In the genomic region with DNA sequence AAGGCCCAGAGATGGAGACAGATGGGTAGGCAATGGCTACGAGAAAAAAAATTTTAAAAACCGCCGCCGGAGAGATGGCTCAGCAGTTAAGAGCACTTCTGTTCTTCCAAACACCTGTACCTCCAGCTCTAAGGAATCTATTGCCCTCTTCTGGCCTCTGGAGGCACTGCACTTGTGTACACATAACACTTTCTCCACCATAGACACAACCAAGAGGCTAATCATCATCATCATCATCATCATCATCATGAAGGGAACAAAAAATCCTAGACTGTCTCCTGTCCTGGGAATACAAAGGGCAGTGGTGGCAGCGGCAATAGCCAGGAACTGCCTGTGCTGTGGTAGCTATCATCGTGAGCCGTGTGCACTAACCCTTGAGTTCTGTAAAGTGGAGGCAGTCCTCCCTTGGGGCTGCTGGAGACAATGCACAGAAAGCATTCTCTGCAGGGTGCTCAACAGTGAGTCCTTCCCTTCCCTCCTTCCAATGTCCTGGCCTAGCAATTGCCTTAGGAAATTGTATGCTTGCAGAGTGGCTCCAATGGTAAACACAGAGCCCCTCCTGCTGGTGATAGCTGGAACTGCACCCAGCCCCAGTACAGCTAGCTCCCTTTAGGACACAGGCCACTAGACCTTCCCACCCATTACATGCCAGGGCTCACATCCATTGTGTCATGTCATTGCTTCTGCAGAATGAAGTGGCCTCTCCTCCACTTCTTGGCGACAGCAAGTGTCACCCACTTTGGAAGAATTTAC, we compare ENCODE assay signal across 8 mouse cellular contexts. TPM values are rescaled to one million over a fixed set of nuclear protein-coding genes. Genes with fewer than 3 reads are reported as not detected.
DNase-seq lines count a peak whose midpoint lies in the region; TF ChIP-seq lines count a peak whose summit lies in the region.

No protein-coding gene starts in this region.

- H3K79me2 ChIP-seq in liver, adult 2 months (ENCODE audit: control insufficient read depth, insufficient read depth, low read length): no peaks in the 10 kb centered on the region

- intact Hi-C loops in gastrocnemius, adult 2 months (cut with DNase I): loop anchor here (1.0 kb wide), 1 partner anchor 45 kb away; no protein-coding TSS in a partner anchor

- TF ChIP-seq CTCF in bone marrow, adult 2 months (IDR thresholded peaks at IDR 0.05; ENCODE audit: control insufficient read depth, insufficient read depth, low read length): peak; percentile 96
- TF ChIP-seq CTCF in gastrocnemius, adult 2 months (IDR thresholded peaks at IDR 0.05): peak; percentile 66
- TF ChIP-seq CTCF in liver, adult 2 months (IDR thresholded peaks at IDR 0.05; ENCODE audit: low read depth, low read length): peak; percentile 89

- H3K4me1 ChIP-seq in bone marrow, adult 2 months (ENCODE audit: control insufficient read depth, insufficient read depth, low read length): no peaks in the 10 kb centered on the region; the same call in 1 of the 2 replicates
- H3K4me1 ChIP-seq in liver, adult 2 months (ENCODE audit: control insufficient read depth, insufficient read depth, low read length): no peaks in the 10 kb centered on the region

- peaks cover 4% of the 10 kb centered on the region; the same call in 1 of the 2 replicates for H3K36me3 ChIP-seq in liver, adult 2 months (ENCODE audit: control insufficient read depth, insufficient read depth, low read length)

- TF ChIP-seq POLR2A in bone marrow, adult 2 months (IDR thresholded peaks at IDR 0.05; ENCODE audit: borderline replicate concordance, control insufficient read depth, low read depth, low read length): no peak
- no peak for TF ChIP-seq POLR2A in liver, adult 2 months (IDR thresholded peaks at IDR 0.05; ENCODE audit: extremely low read depth, insufficient read depth, low read length)

- 40% methylated on average over 8 of the region's 8 CpGs for WGBS in bone marrow, adult 2 months
- WGBS in liver, adult 2 months: 73% methylated on average over 8 of the region's 8 CpGs

- peak; percentile 78 for DNase-seq in layer of hippocampus, adult 11-12 months (ENCODE audit: low spot score)
- no peak for DNase-seq in layer of hippocampus, adult 9-10 months (ENCODE audit: low spot score)
- peak; percentile 66 for DNase-seq in gastrocnemius, adult 2 months
- DNase-seq in kidney, adult 8-10 months: peak; percentile 30 to 77
- DNase-seq in liver, adult 2 months (ENCODE audit: extremely low read depth, low read depth, low spot score): peak; percentile 49
- peak; percentile 19 for DNase-seq in ovary, adult 18-20 months (ENCODE audit: low spot score)
- peak; percentile 85 for DNase-seq in thymus, postnatal 0 days (ENCODE audit: low spot score)

- no peaks in the 10 kb centered on the region for H3K27me3 ChIP-seq in liver, adult 2 months (ENCODE audit: control insufficient read depth, insufficient read depth, low read length)

- H3K27ac ChIP-seq in bone marrow, adult 2 months (ENCODE audit: control insufficient read depth, insufficient read depth, low read depth, low read length, poor library complexity): no peak overlapping the region
- no peak overlapping the region for H3K27ac ChIP-seq in gastrocnemius, adult 2 months
- H3K27ac ChIP-seq in liver, adult 2 months (replicated peaks; ENCODE audit: insufficient read depth, low read depth, low read length): no peak overlapping the region

- no peak overlapping the region for H3K9ac ChIP-seq in liver, adult 2 months (ENCODE audit: low read depth, low read length)

- H3K4me3 ChIP-seq in bone marrow, adult 2 months (replicated peaks; ENCODE audit: control insufficient read depth, low read depth, low read length): no peak overlapping the region
- no peak overlapping the region for H3K4me3 ChIP-seq in gastrocnemius, adult 2 months
- no peak overlapping the region for H3K4me3 ChIP-seq in liver, adult 2 months (ENCODE audit: insufficient read depth, low read depth, low read length)

RNA-seq across cellular contexts. Expression of gene Ppp1r8, which starts 19.2 kb away (rescaled TPM):
- polyA plus RNA-seq in bone marrow, adult 2 months (2011; ENCODE audit: insufficient read depth, insufficient read length, low replicate concordance, missing spikeins): 43.5 and 50.2 TPM in 2 replicates
- total RNA-seq in gastrocnemius, adult 2 months (2021): 10 to 100 TPM; 13.6 to 14.8 TPM
- total RNA-seq in liver, adult 2 months (2014; rRNA removed): 9.3 and 9.8 TPM in 2 replicates
- polyA plus RNA-seq in liver, adult 2 months (2012; rRNA removed): 9.3 and 10.9 TPM in 2 replicates
- 50.4 and 51.0 TPM in 2 replicates for polyA plus RNA-seq in thymus, postnatal 0 days (2015; fragmentation: Nextera tagmentation; extraction: Ambion mirVana)

RNA-seq across cellular contexts. Expression of gene Themis2, which starts 27.6 kb away (rescaled TPM):
- polyA plus RNA-seq in bone marrow, adult 2 months (2011; ENCODE audit: insufficient read depth, insufficient read length, low replicate concordance, missing spikeins): 10.5 and 22.4 TPM in 2 replicates
- total RNA-seq in gastrocnemius, adult 2 months (2021): under 1 TPM; 0.69 to 0.70 TPM
- total RNA-seq in liver, adult 2 months (2014; rRNA removed): 2.5 and 3.0 TPM in 2 replicates
- 1.3 and 3.1 TPM in 2 replicates for polyA plus RNA-seq in liver, adult 2 months (2012; rRNA removed)
- 2.7 and 2.9 TPM in 2 replicates for polyA plus RNA-seq in thymus, postnatal 0 days (2015; fragmentation: Nextera tagmentation; extraction: Ambion mirVana)

RNA-seq across cellular contexts. Expression of gene Rpa2, which starts 55.7 kb away (rescaled TPM):
- 52.3 and 67.6 TPM in 2 replicates for polyA plus RNA-seq in bone marrow, adult 2 months (2011; ENCODE audit: insufficient read depth, insufficient read length, low replicate concordance, missing spikeins)
- 10 to 100 TPM; 14.2 to 16.3 TPM for total RNA-seq in gastrocnemius, adult 2 months (2021)
- total RNA-seq in liver, adult 2 months (2014; rRNA removed): 6.6 and 8.1 TPM in 2 replicates
- 9.2 and 11.1 TPM in 2 replicates for polyA plus RNA-seq in liver, adult 2 months (2012; rRNA removed)
- 129 and 139 TPM in 2 replicates for polyA plus RNA-seq in thymus, postnatal 0 days (2015; fragmentation: Nextera tagmentation; extraction: Ambion mirVana)
